Mouse (Mus musculus): ENCODE measurements around the gene Cxcl5.

Gene Cxcl5

DNA sequence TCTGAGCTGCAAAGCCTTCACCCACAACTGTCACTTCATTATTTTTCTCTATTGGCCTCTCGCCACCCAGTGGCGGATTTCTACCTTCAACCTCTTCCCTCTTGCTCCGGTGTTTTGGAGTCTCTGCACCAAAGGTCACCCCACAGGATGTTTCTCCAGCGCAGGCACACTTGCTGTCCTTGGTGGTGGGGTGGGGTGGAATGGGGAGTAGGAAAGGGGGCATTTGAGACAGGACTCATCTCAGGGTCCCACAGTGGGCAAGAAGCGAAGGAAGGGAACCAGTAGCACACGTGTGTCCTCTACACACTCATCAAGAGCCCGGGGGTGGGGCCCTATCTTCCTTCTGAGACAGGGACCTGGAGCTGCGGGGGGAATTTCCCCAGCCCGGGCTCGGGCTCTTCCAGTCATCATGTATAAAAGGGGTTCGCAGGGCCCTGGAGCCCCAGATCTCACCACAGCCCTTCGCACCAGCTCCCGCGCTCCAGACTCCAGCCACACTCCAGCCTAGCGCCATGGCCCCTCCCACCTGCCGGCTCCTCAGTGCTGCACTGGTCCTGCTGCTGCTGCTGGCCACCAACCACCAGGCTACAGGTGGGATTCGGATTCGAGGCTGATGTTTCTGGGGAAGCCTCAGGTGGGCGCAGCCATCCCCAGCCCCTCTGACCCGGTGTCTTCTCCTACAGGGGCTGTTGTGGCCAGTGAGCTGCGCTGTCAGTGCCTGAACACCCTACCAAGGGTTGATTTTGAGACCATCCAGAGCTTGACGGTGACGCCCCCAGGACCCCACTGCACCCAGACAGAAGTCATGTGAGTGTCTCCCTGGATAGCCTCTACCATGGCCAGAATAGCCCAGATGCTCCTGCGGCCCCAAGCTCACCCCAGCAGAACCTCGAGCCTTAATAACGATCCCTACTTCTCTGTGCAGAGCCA, 26.8 kb downstream of the Cxcl5 start, which contains the start of gene Cxcl3:
TSS of gene Cxcl3 (plus strand) at position 445 of the 930 bp plus-strand sequence.
- CTCF ChIA-PET: no interaction called here

- CTCF ChIA-PET: no interaction called here
Measured at GRCm38 (mm10) chr5:90788114-90788513, 29.0 kb downstream of the Cxcl5 start.

GRCm38 (mm10) chr5:90789306-90790073, 30.3 kb downstream of the Cxcl5 start:
- CTCF ChIA-PET: no interaction called here

DNA sequence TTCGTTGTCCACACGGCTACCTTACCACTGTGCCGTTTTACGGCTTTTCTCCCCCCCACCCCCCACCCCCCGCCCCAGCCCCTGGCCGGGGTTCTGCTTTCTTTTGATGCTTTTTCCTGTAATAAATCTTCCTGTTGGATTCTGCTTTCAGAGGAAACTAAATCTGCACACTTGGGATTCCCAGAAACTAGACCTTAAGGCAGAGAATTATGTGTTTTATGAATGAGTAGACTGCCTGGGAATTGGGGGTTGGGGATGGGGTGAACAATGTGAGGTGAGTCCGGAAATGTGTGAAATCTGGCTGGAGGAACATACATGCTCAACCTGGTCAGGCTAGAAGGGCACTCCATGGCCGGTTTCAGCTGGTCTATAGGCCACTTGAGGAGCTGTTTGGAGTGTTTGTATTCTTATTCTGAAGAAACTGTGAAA, 30.9 kb downstream of the Cxcl5 start:
- CTCF ChIA-PET: no interaction called here

GRCm38 (mm10) chr5:90794195-90794625, 35.0 kb downstream of the Cxcl5 start, which contains the start of gene Cxcl15:
Gene Cxcl15, plus strand, starts transcription at chr5:90794534.
- CTCF ChIA-PET: no interaction called here

DNA sequence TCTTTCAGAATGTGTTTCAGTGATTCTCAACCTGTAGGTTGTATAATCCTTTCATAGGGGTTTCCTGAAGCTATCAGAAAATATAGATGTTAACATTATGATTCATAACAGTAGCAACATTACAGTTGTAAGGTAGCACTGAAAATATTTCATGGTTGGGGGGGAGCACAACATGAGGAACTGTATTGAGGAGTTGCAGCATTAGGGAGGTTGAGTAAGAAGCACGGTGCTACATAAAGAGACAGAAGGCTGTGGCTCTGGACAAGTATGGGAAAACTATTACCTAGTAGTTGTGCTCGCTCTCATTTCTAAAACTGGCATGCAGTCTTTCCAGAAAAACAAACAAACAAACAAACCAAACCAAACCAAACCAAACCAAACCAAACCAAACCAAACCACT, 36.2 kb downstream of the Cxcl5 start:
- CTCF ChIA-PET: interaction anchor here (0.6 kb wide), 1 partner anchor 1175 kb away, joined by 3 read pairs; no protein-coding TSS in a partner anchor

DNA sequence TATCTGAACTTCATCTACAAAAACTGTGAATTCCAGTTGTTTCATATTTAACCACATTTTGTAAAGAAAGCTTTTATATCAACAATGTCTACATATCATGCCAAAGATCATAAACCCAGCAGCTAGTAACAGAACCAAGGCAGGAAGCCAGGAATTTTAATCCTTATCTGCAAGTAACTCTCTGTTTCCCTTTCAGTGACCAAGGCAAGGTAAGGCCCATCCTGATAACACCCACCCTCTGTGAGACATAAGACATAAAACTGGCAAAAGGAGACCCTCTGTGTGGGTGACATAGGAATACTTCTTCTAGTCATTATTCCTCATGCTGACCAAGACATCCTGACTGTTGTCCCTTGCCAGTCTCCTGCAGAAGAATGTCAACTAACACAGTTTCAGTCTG, 45.4 kb downstream of the Cxcl5 start:
- CTCF ChIA-PET: no interaction called here

DNA sequence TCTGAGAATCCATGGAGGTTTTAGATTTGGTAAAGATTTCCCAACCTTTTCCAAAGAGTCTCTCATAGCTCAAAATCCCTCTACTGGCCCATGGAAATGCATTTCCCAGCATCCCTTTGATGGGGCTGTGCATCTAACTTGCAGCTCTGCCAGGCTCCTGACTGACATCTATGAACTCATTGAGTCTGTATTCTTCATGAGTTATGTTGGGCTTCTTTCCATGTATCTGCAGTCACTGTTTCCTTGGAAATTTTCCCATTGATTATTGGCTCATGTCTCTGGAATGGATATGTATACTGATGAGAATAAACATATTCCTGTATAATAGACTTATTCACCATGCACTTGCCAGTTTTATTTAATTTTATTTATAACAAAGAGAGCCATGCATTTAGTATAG, 46.9 kb downstream of the Cxcl5 start:
- CTCF ChIA-PET: no interaction called here

DNA sequence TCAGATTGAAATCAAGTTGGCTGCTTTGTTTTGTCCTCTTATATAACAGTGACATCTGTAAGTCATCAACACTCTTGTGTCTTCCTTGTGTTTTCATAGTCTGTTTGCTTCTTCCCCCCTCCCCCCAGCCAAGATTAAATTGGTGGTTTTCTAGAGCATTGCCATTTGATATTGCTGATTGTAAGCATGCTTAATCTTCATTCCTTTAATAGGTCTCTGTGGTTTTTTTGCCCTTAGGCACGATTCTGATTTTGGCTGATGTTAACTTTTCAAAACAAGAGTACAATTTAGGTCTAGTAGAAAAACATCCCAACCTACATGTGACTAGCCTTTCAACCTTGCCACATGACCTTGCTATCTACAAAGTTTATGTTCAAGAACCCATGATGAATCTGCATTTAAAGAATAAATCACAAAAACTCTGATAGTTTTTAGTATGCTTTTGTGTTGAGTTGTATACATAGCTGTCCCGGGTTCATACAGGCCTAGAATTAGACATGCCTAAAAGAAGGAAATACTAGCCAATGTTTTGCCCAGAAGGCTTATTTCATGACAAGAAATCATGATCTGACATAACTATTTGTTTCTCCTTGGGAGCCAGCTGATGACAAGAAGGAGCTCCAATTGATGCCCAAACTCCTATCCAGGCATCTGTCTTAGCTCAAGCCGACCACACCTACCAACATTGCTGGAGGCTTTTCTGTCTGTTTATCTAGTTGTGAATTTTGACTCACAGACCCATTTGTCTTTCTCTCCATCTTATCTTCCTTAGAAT, 48.2 kb downstream of the Cxcl5 start:
- CTCF ChIA-PET: no interaction called here

Measured in spleen, embryonic (tissue).